Mouse (Mus musculus) fibroblast of lung, adult 2 months (primary cell): ENCODE measurements around the gene Gm11639.
"Not testable (repeated sequence)": the region's sequence is repeated elsewhere in the genome, so short reads cannot be mapped to it uniquely, and the experiment has no call there.

Source experiments
- DNase-seq: peaks from one replicate; pipeline ENCODE4 v3.0.0-alpha.2; 2011; ENCODE audit warnings: low read depth

Gene Gm11639

DNA sequence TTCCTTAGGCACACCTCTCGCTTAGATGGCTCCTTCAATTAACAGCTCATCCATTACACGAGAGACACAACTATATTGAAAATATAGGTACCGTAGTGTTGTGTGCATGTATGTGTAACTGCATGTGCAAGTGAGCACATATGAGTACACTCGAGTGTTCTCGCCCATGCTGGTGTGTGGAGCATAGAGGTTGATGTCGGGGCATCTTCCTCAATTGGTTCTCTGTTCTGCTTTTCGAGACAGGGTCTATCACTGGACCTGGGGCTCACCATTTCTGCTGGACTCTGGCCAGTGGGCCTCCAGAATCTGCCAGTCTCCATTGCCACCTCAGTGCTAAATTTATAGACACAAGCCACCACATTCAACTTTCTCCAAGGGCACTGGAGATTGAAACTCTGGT, 432.3 kb downstream of the Gm11639 start:
- DNase-seq: no peak

DNA sequence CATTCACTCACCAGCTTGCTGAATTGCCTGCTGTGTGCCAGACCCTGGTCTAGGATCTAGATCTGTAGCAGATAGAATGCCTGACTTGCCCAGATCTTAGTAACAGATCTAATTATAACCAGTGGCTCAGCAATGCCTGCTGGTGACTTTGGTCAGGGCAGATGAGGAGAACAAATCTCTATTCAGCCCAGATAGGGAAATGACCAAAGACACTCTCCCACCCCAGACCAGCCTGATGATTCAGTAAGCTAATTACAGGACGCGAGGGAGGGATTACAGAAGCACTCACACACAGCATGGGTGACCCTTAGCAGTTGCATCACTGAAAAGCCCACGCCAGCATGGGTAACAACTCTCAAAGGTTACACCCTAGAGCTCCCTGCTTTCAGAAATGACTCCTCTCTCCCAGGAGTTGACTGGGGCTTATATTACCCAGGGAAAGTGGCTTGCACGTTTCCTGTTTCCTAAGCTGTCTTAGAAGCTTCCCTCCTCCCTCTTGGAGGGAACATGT, 435.1 kb downstream of the Gm11639 start:
- peak; percentile 38 for DNase-seq

DNA sequence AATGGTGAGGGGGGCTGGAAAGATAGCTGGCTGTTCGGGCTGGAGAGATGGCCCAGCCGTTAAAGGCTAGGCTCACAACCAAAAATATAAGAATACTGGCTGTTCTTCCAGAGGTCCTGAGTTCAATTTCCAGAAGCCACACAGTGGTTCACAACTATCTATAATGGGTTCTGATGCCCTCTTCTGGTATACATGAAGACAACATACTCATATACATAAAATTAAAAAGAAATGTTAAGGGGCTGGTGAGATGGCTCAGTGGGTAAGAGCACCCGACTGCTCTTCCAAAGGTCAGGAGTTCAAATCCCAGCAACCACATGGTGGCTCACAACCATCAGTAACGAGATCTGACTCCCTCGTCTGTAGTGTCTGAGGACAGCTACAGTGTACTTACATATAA, 436.3 kb downstream of the Gm11639 start:
- DNase-seq: not testable (repeated sequence)

DNA sequence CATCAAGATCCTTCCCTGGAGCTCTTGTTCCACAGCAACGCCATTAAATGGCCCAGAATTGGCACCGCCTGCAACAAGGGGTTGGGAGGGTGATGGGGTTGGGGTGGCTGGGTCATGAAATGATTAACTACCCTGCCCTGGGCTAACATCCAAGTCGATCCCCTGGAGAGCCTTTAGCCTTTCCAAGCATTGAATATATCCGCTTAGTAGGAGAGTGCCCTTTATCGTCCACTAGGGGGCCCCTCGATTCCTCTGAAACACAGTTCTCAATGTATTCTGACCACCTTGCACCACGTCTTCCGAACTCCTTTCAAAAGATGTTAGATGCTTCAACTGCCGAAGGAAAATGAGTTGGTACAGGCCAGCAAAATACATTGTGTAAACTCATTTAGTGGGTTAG, 438.5 kb downstream of the Gm11639 start:
- DNase-seq: peak; percentile 18

DNA sequence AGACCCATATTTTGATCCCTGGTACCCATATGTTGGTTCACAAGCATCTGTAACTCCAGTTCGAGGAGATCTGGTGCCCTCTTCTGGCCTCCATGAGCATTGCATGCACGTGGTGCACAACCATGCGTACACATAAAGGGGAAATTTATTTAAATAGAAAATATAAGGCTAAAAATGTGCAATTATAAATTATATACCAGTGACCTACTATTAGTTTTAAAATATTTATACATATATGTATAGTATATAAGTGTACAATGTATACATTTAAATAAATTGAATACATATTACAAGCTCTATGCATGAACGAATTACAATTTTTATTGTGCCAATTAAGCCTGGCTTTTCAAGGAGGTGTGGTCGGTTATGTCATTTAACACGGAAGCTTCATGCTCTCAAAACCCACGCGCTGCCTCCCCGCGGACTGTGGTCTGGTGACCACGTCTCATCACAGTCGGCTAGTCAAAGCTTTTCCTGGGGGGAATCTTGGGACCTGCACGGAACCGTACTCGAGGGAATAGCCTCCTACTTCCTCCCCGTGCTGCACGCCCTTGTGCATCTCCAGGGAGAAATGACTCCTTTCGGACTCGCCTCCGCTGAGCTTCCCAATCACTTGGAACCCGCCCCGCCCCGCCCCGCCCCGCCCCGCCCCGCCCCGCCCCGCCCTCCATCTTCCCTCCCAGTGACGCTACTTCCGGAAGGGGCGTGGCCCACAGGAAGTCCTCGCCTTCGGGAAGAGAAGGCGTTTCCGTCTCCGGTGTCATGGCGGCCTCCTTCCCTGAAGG, 440.4 kb downstream of the Gm11639 start, which contains the start of gene Mettl2:
Mettl2 (plus strand) TSS at position 691 of the 785 bp plus-strand sequence.
- peak; percentile 27 for DNase-seq

DNA sequence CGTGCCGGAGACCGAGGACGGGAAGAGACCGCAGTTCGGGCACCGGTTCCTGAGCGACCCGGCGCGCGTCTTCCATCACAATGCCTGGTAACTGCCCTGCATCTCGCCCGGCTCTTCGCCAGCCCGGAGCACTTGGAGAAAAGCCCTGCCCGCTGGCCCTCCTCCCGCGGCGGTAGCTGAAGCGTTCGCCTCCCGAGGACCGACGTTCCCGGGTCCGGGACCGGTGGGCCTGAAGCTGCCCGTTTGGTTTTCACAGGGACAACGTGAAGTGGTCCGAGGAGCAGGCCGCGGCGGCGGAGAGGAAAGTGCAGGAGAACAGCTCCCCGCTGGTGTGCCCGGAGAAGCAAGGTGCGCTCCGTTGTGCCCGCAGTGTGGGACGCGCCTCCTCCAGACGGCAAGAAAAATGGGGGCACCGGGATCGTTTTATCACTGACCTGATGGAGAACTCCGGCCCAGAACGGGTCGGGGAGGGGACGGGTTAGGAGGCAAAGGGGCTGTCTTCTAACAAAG, 441.1 kb downstream of the Gm11639 start:
- no peak for DNase-seq

DNA sequence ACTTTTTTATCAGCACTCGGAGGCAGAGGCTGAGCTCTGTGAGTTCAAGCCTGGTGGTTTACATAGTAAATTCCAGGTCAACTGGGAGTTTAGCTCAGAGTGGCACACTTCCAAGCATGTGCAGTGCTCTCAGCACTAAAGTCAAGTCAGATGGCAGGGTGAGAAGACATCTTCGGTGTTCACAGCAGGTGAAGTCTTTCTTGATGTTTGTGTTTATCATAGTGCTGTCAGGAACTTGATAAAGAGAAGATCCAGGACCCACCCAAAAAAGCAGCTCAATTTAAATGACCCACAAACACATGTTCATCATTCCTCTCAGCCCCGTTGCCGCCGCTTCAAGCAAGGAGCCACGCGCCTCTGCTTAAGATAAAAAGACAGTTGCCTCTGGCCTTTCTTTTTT, 450.2 kb downstream of the Gm11639 start:
- DNase-seq: no peak

DNA sequence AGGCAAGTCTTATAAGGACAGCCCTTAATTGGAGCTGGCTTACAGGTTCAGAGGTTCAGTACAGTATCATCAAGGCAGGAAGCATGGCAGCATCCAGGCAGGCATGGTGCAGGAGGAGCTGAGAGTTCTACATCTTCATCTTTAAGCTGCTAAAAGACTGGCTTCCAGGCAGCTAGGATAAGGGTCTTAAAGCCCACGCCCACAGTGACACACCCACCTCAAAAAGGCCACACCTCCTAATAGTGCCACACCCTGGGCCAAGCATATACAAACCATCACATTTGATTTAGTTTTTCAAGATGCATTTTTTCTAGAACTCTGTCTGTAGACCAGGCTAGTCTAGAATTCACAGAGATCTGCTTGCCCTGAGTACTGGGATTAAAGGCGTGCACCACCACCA, 451.7 kb downstream of the Gm11639 start:
- not testable (repeated sequence) for DNase-seq

DNA sequence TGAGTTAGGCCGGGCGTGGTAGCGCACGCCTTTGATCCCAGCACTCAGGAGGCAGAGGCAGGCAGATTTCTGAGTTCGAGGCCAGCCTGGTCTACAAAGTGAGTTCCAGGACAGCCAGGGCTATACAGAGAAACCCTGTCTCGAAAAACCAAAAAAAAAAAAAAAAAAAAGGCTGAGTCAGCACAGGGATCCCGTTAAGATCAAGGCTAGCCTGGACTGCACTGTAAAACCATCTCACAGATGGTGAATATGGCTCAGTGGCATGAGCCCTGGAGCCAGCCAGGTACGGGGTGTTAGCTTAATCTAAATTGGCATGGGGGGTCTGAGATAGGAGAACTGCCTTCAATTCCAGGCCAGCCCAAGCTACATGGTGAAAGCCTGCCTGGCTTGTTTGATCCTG, 455.0 kb downstream of the Gm11639 start:
- DNase-seq: not testable (repeated sequence)

DNA sequence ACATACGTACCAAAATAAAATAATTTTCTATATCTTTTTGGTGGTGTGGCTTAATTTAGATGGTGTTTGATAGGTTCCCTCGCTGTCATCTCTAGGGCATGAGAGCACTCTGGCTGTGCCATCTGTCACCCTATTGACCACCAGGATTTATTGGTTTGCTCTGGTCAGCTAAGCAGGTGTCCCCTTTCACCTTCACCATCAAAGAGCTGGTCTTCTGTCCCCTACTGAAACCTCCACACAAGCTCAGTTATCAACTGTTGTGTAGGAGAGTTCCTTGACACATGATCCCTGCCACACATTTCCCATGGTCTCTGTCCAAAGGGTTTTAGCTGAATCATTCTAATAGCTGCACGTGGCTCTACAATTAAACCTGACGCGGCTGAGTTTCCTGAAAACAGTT, 455.6 kb downstream of the Gm11639 start:
- no peak for DNase-seq

DNA sequence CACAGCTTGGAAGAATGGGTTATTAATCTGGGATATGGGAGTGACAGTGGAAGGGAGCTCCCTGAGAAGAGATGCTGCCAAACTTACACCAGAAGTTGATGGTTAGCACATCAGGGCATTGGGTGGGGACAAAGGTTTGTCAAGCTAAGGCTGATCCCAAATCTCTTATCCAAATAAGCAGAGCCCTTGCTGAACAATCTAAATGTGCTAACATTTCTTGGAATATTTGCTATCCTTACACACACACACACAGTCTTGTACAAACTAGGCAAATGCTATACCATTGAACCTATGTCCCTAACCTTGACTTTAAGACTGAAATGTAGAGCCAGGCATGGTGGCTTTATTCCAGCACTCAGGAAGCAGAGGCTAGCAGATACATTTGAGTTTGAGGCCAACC, 458.1 kb downstream of the Gm11639 start:
- no peak for DNase-seq

DNA sequence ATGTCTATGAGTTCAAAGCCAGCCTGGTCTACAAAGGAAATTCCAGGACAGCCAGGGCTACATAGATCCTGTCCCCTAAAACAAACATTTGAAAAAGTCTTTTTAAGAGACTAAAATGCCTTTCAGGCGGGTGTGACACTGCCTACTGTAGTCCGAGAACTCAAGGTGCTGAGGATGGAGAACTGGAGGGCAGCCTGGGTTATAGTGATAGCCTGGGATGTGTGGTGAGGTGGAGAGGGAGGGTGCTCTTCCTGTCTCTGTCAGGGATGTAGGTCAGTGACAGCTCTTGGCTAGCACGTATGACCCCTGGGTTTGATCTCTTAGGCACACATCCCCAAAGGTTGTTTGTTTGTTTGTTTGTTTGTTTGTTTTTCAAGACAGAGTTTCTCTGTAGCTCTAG, 458.6 kb downstream of the Gm11639 start:
- no peak for DNase-seq

DNA sequence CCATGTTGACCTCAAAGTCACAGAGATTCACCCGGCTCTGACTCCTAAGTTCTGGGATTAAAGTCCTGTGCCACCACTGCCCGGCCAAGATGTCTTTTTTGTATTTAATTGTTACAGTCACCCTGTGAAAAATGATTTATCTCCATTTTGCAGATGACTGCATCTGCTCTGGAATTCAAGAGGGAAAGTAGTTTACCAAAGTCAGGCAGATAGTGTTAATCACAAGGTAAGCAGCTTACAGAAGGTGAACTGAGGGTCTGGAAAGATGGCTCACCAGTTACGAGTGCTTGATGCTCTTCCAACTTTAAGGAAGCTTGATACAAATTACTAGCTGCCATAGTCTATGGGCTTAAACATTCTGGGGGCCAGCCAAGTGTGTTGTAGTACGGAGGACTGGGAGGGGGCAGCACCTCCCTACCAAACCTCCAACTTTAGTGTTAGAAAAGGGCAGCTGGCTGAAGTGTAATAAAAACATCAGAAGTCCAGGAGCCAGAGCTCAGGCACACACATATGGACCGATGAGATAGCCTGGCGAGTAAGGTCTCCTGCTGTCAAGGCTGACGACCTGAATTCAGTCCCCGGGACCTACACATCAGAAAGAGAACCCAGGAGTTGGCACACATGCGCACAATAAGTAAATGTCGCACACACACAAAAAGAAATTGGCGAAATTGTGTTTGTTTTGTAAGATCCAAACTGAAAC, 459.2 kb downstream of the Gm11639 start:
- DNase-seq: no peak

DNA sequence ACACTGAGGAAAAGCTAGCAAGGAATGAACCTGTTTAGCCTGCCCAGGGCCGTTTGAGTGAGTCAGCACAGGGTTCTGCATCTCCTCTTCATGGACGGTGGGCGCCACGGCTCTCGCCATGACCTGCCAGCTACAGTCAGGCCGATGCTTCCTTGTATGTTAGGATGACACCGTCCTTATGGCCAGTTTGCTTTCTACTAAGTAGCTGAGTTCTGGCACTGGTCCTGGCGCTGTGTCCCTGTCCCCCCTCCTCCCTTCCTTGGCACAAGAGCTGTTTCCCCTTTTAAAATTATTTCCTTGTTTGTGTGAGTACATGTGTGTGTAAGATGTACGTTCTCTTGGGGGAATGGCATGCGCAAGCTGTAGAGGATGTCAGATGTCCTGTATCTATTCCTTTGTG, 459.7 kb downstream of the Gm11639 start:
- DNase-seq: no peak

DNA sequence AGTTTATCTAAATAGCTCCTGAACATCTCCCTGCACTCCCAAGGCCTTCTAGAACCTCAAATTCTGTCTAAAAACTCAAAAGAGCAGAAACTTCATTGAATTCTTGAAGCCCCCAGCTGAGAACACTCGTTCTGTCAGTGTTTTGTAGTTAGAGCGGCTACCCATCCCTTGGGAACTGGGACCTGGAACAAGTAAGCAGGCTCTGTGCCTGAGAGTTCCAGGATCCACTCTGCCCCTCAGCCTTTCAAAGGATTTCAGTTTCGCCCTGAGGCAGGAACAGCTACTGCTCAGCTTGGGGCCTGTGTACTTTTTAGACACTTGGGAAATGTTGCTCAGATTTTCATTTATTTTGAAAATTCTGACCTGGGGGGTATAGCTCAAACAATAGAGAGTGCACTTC, 461.1 kb downstream of the Gm11639 start, which contains the start of gene Gm10842:
Gm10842 (plus strand) TSS at position 301 of the 400 bp plus-strand sequence.
- DNase-seq: no peak

DNA sequence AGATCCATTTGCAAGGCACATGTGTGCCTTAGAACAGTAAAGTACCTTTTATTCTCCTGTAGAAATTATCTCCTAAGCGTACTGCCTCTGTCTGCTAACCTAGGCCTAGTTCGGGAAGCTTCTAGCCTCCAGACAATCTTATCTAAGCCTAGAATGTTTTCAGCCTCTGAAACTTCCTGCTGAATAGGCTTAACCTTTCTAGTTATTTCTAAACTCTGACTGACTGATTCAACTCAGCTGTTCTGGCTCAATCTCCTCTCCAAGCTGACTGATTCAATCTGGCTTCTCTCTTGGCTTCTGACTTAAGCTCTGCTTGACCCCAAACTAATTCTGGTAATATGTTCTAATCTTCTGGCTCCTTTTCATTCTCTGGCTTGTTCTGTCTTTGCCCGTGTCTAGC, 463.8 kb downstream of the Gm11639 start:
- DNase-seq: no peak

DNA sequence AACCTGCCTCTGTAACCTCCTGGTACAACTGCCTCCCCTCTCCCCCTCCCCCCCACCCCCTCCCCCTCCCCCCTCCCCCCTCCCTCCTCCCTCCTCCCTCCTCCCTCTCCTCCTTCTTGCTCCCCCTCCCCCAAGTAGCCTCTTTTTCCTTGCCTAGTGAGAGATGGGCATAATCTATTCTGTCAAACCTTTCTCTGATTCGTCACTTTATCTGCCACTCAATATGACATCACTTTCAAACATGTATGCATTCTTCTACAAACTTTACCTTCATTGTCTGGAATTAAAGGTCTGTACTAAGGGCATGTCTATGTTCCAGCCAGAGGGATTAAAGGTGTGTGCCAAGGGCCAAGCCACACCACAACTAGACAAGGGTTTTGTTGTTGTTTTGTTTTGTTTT, 464.3 kb downstream of the Gm11639 start:
- DNase-seq: no peak

DNA sequence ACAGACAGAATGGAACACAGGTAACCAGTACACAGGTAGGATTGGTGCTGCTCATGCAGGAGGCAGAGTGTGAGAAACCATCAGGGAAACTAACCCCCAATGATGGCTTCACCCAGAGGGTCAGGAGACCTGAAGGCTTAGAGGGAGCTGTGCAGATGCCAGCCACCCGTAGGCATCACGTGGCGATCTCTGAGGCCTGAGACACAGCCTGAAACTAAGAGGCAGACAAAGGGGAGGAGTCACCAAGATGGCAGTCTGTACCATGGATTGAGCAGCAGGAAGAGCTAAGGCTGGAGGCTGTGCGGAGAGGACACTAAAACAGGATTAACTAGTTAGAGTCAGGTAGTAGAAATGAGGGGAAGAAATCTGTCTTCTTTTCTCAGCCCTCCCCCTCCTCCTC, 465.2 kb downstream of the Gm11639 start:
- no peak for DNase-seq

DNA sequence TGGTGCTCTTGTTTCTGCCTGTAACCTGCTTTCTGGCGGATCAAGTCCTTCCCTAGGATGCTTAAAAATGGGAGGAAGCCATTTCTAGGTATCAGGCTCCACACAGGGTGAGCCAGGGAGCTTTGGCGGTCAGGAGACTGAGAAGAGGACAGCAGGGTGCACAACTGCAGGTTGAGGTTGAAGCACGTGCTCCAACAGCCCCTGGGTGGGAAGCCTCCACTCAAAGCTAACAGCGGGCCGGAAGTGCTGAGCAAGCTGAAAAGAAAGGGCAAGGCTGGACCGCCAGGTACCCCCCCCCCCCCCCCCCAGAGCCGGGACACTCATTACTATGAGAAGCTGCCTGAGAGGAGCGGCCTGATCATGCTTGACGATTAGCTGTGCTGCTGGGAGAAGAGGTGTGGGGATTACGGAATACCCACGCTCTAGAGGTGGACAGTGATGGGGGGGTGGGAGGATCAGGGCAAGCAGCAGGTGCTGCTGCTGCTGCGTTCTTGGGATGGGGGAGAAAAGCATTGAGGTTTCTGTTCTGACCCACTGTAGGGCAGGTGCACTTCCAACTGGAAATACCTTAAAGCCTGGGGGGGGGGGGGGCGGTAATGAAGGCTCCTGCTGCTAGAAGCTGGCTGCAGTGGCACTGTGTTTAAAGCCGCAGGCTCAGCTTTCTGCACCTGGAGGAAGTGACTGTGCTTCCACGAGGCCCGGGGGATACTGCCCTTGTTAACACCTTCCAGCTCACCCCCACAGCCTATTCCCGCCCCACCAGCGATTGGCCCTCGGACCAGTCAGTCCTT, 465.9 kb downstream of the Gm11639 start:
- no peak for DNase-seq

DNA sequence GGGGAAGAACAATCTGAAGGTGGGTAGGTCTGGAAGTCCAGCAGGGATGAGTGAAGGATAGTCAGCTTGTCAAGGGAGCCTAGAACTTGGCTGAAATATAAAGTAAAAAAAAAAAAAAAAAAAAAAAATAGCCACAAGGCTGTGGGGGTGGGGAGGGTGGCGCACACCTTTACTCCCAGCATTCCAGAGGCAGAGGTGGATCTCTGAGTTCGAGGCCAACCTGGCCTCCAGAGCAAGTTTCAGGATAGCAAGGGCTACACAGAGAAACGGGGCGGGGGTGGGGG, 466.5 kb downstream of the Gm11639 start:
- no peak for DNase-seq

DNA sequence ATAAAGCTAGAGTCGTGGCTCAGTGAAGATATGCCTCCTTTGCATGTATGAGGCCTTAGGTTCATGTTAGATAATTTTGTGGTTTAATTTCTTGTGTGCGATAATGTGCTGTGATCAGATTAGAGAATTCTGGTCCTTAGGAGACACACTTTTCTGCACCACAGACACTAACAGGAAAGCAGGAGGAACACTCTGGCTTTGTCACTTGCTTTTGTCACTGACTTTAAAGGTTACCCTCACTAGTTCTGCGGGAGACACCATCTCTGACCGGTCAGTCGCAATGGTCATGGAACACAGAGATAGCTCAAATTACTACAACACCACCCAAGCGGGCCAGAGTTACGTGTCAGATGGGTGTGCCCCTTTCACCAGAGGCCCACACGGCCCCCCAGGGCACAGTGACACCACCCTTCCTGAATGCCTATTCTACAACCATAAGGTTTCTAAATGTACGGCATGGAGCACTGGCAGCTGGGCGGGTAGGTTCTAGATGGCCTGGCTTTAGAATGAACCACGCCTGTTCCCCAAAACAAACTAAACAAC, 466.9 kb downstream of the Gm11639 start:
- DNase-seq: no peak
